Mouse (Mus musculus): ENCODE data around the gene Pcmtd2. TPM values are rescaled to one million over a fixed set of nuclear protein-coding genes. Genes with fewer than 3 reads are reported as not detected.

The Pcmtd2 gene
- total RNA-seq (2012; rRNA removed) (9.9 and 10.3 TPM in 2 replicates), polyA plus RNA-seq (2012; ENCODE audit: insufficient read depth in 1 of 2, insufficient read length in 2 of 2, low read depth in 1 of 2, low replicate concordance in 2 of 2, missing spikeins in 1 of 2) (10 to 100 TPM in 1 of 2 experiments, not detected in 1; 13.6 TPM)

GRCm38 (mm10) chr2:181837372-181838292, at the start of gene Pcmtd2:
Gene Pcmtd2, plus strand, starts transcription at chr2:181837854.
- Histone ChIP-seq H3K4me1 (ENCODE audit: control insufficient read depth in 1 of 2, insufficient read depth in 2 of 2, low read length in 2 of 2) (peaks cover 9% of the 10 kb centered on the region in 2 experiments), H3K79me2 (ENCODE audit: control insufficient read depth, insufficient read depth, low read length, poor library complexity) (peaks cover 2% of the 10 kb centered on the region; the same call in 1 of the 2 replicates), H3K27me3 (ENCODE audit: control insufficient read depth in 1 of 2, insufficient read depth in 2 of 2, low read length in 2 of 2) (no peaks in the 10 kb centered on the region), H3K9me3 (replicated peaks; ENCODE audit: insufficient read depth, low read length) (no peaks in the 10 kb centered on the region), H3K4me3 (ENCODE audit: control insufficient read depth in 1 of 2, insufficient read depth in 1 of 2, low read depth in 2 of 2, low read length in 2 of 2) (peak within 1 kb of the TSS; percentile 62 to 76), H3K9ac (ENCODE audit: control insufficient read depth, low read depth, low read length, poor library complexity, severe bottlenecking) (peak within 1 kb of the TSS; percentile 77), H3K36me3 (ENCODE audit: control insufficient read depth in 1 of 2, insufficient read depth in 2 of 2, low read length in 2 of 2) (peaks cover 0 to 11% of the 10 kb centered on the region in 2 experiments; a peak in 2 of 4 replicates), H3K27ac (ENCODE audit: control insufficient read depth, low read depth, low read length) (peak within 1 kb of the TSS; percentile 40)
- DNase-seq (ENCODE audit: low read depth, low spot score), result peak; percentile 96
- TF ChIP-seq NELFE (IDR thresholded peaks at IDR 0.05; ENCODE audit: low read depth, low read length) (peak; percentile 76), MAFK (IDR thresholded peaks at IDR 0.05; ENCODE audit: borderline replicate concordance, low read depth, low read length) (no peak), UBTF (IDR thresholded peaks at IDR 0.05; ENCODE audit: borderline replicate concordance, insufficient read depth, low read depth, low read length) (no peak), ZNF384 (IDR thresholded peaks at IDR 0.05; ENCODE audit: low read depth, low read length) (no peak), POLR2A (IDR thresholded peaks at IDR 0.05; ENCODE audit: control insufficient read depth in 1 of 2, insufficient read depth in 1 of 2, low read depth in 1 of 2, low read length in 2 of 2, poor library complexity in 1 of 2) (peak; percentile 50 to 84; a peak in 2 of 4 replicates), RAD21 (IDR thresholded peaks at IDR 0.05; ENCODE audit: low read depth, low read length) (no peak), MAZ (IDR thresholded peaks at IDR 0.05; ENCODE audit: low read depth, low read length) (0 out of 2 replicates have a peak, but pooled peaks have one; percentile 60), MYC (IDR thresholded peaks at IDR 0.05; ENCODE audit: low read depth, low read length) (peak; percentile 61; the same call in 1 of the 2 replicates), ZC3H11A (IDR thresholded peaks at IDR 0.05; ENCODE audit: low read depth, low read length) (no peak), GABPA (IDR thresholded peaks at IDR 0.05; ENCODE audit: low read depth, low read length) (no peak), TBP (IDR thresholded peaks at IDR 0.05; ENCODE audit: low read depth, low read length) (peak; percentile 73), SIN3A (IDR thresholded peaks at IDR 0.05; ENCODE audit: low read length) (peak; percentile 96), ZMIZ1 (IDR thresholded peaks at IDR 0.05; ENCODE audit: low read depth, low read length) (peak; percentile 87), POLR2AphosphoS2 (IDR thresholded peaks at IDR 0.05; ENCODE audit: low read length) (peak; percentile 75; the same call in 1 of the 2 replicates), MXI1 (IDR thresholded peaks at IDR 0.05; ENCODE audit: low read depth, low read length) (peak; percentile 78), HCFC1 (IDR thresholded peaks at IDR 0.05; ENCODE audit: low read depth, low read length) (peak; percentile 86), TAL1 (IDR thresholded peaks at IDR 0.05; ENCODE audit: low read length) (no peak), NRF1 (IDR thresholded peaks at IDR 0.05; ENCODE audit: insufficient read depth, low read depth, low read length, poor library complexity, severe bottlenecking) (peak; percentile 98), ELF1 (IDR thresholded peaks at IDR 0.05; ENCODE audit: low read depth, low read length) (0 out of 2 replicates have a peak, but pooled peaks have one; percentile 41), MAX (IDR thresholded peaks at IDR 0.05; ENCODE audit: low read length) (peak; percentile 80)
